In genomic region chr7:80554180-80555021, GRCm38 (mm10) we compare ENCODE assay signal across 8 mouse cellular contexts. TPM values are rescaled to one million over a fixed set of nuclear protein-coding genes. Genes with fewer than 3 reads are reported as not detected.
DNase-seq lines count a peak whose midpoint lies in the region; ATAC-seq and TF ChIP-seq lines count a peak whose summit lies in the region.

No protein-coding gene starts in this region.

- WGBS in liver, embryonic 12.5 days (ENCODE audit: insufficient replicate concordance), result 70% methylated on average over 22 of the region's 22 CpGs
- 50% methylated on average over 22 of the region's 22 CpGs for WGBS in embryonic facial prominence, embryonic 12.5 days
- 53% methylated on average over 22 of the region's 22 CpGs for WGBS in intestine, embryonic 16.5 days
- 36% methylated on average over 22 of the region's 22 CpGs for WGBS in lung, postnatal 0 days
- 47% methylated on average over 22 of the region's 22 CpGs for WGBS in stomach, postnatal 0 days

- H3K9me3 ChIP-seq in liver, embryonic 12.5 days (replicated peaks), result no peaks in the 10 kb centered on the region
- no peaks in the 10 kb centered on the region for H3K9me3 ChIP-seq in embryonic facial prominence, embryonic 12.5 days
- H3K9me3 ChIP-seq in intestine, embryonic 16.5 days (ENCODE audit: control insufficient read depth, low read length), result no peaks in the 10 kb centered on the region
- no peaks in the 10 kb centered on the region for H3K9me3 ChIP-seq in lung, postnatal 0 days (ENCODE audit: low read length)
- no peaks in the 10 kb centered on the region for H3K9me3 ChIP-seq in stomach, postnatal 0 days (ENCODE audit: control insufficient read depth, low read length)

- 0 out of 2 replicates have a peak, but pooled peaks have one; percentile 27 for ATAC-seq in liver, embryonic 12.5 days
- ATAC-seq in embryonic facial prominence, embryonic 12.5 days (ENCODE audit: insufficient number of reproducible peaks, insufficient read depth, low FRiP score, low TSS enrichment), result peak; percentile 77; the same call in 1 of the 2 replicates
- ATAC-seq in intestine, embryonic 16.5 days, result peak; percentile 74
- peak; percentile 81 for ATAC-seq in lung, postnatal 0 days
- ATAC-seq in stomach, postnatal 0 days (ENCODE audit: low FRiP score, low TSS enrichment), result peak; percentile 64; the same call in 1 of the 2 replicates
- ATAC-seq in cerebellum, adult (ENCODE audit: insufficient number of reproducible peaks, low FRiP score, low TSS enrichment), result no peak

- no peak for TF ChIP-seq CTCF in lung, postnatal 0 days (IDR thresholded peaks at IDR 0.05)
- no peak for TF ChIP-seq CTCF in stomach, postnatal 0 days (IDR thresholded peaks at IDR 0.05; ENCODE audit: low read depth)

- no peak overlapping the region for H3K9ac ChIP-seq in liver, embryonic 12.5 days
- H3K9ac ChIP-seq in embryonic facial prominence, embryonic 12.5 days, result no peak overlapping the region
- no peak overlapping the region for H3K9ac ChIP-seq in intestine, embryonic 16.5 days (ENCODE audit: low read depth, low read length)
- no peak overlapping the region for H3K9ac ChIP-seq in lung, postnatal 0 days (replicated peaks; ENCODE audit: low read depth)
- no peak overlapping the region for H3K9ac ChIP-seq in stomach, postnatal 0 days (ENCODE audit: low read length)

- H3K4me2 ChIP-seq in liver, embryonic 12.5 days, result no peak overlapping the region
- no peak overlapping the region for H3K4me2 ChIP-seq in embryonic facial prominence, embryonic 12.5 days (replicated peaks)
- no peak overlapping the region for H3K4me2 ChIP-seq in intestine, embryonic 16.5 days (ENCODE audit: low read depth, low read length)
- H3K4me2 ChIP-seq in lung, postnatal 0 days (replicated peaks; ENCODE audit: low read depth, low read length), result peak overlapping the region; percentile 11; the same call in 1 of the 2 replicates
- H3K4me2 ChIP-seq in stomach, postnatal 0 days (replicated peaks; ENCODE audit: low read depth), result no peak overlapping the region; the same call in 1 of the 2 replicates

- no peak for DNase-seq in liver
- DNase-seq in lung, postnatal 0 days (ENCODE audit: low spot score), result peak; percentile 66
- no peak for DNase-seq in stomach, postnatal 0 days (ENCODE audit: low spot score)
- no peak for DNase-seq in ovary, postnatal 36 days (ENCODE audit: low spot score)

- no peak for TF ChIP-seq EP300 in lung, postnatal 0 days (IDR thresholded peaks at IDR 0.05)
- TF ChIP-seq EP300 in stomach, postnatal 0 days (optimal IDR thresholded peaks at IDR 0.05), result no peak

- 0 out of 2 replicates have a peak overlapping the region, but pooled peaks have one; percentile 25 for H3K27ac ChIP-seq in liver, embryonic 12.5 days
- H3K27ac ChIP-seq in embryonic facial prominence, embryonic 12.5 days, result peak overlapping the region; percentile 87
- peak overlapping the region; percentile 86 for H3K27ac ChIP-seq in intestine, embryonic 16.5 days (ENCODE audit: low read length)
- H3K27ac ChIP-seq in lung, postnatal 0 days (ENCODE audit: low read length), result peak overlapping the region; percentile 82
- peak overlapping the region; percentile 75 for H3K27ac ChIP-seq in stomach, postnatal 0 days (replicated peaks)

- no peak overlapping the region for H3K4me3 ChIP-seq in liver, embryonic 12.5 days
- no peak overlapping the region for H3K4me3 ChIP-seq in embryonic facial prominence, embryonic 12.5 days
- no peak overlapping the region for H3K4me3 ChIP-seq in intestine, embryonic 16.5 days (ENCODE audit: low read length)
- no peak overlapping the region for H3K4me3 ChIP-seq in lung, postnatal 0 days (ENCODE audit: low read depth, low read length)
- H3K4me3 ChIP-seq in stomach, postnatal 0 days (ENCODE audit: low read depth, low read length), result no peak overlapping the region

- 0 out of 2 replicates have a peak, but pooled peaks cover 7% of the 10 kb centered on the region for H3K27me3 ChIP-seq in liver, embryonic 12.5 days (replicated peaks)
- no peaks in the 10 kb centered on the region for H3K27me3 ChIP-seq in embryonic facial prominence, embryonic 12.5 days
- no peaks in the 10 kb centered on the region for H3K27me3 ChIP-seq in intestine, embryonic 16.5 days (replicated peaks; ENCODE audit: control insufficient read depth, insufficient read depth, low read length)
- H3K27me3 ChIP-seq in lung, postnatal 0 days (replicated peaks; ENCODE audit: insufficient read depth, low read length), result no peaks in the 10 kb centered on the region
- H3K27me3 ChIP-seq in stomach, postnatal 0 days (ENCODE audit: control insufficient read depth, insufficient read depth, low read length), result no peaks in the 10 kb centered on the region

- H3K36me3 ChIP-seq in liver, embryonic 12.5 days, result no peaks in the 10 kb centered on the region
- H3K36me3 ChIP-seq in embryonic facial prominence, embryonic 12.5 days, result no peaks in the 10 kb centered on the region
- H3K36me3 ChIP-seq in intestine, embryonic 16.5 days (ENCODE audit: control insufficient read depth, insufficient read depth, low read length), result no peaks in the 10 kb centered on the region
- H3K36me3 ChIP-seq in lung, postnatal 0 days (ENCODE audit: insufficient read depth, low read length), result no peaks in the 10 kb centered on the region
- H3K36me3 ChIP-seq in stomach, postnatal 0 days (ENCODE audit: control insufficient read depth, insufficient read depth, low read length), result no peaks in the 10 kb centered on the region

- peaks cover 17% of the 10 kb centered on the region; the same call in 1 of the 2 replicates for H3K4me1 ChIP-seq in liver, embryonic 12.5 days
- H3K4me1 ChIP-seq in embryonic facial prominence, embryonic 12.5 days, result no peaks in the 10 kb centered on the region; the same call in 1 of the 2 replicates
- H3K4me1 ChIP-seq in intestine, embryonic 16.5 days (ENCODE audit: control insufficient read depth, insufficient read depth, low read length), result peaks cover 8% of the 10 kb centered on the region; the same call in 1 of the 2 replicates
- H3K4me1 ChIP-seq in lung, postnatal 0 days (ENCODE audit: insufficient read depth, low read depth, low read length), result no peaks in the 10 kb centered on the region; the same call in 1 of the 2 replicates
- H3K4me1 ChIP-seq in stomach, postnatal 0 days (replicated peaks; ENCODE audit: control insufficient read depth, insufficient read depth), result no peaks in the 10 kb centered on the region

RNA-seq across cellular contexts. Expression of gene Blm, which starts 19.5 kb away (rescaled TPM):
- 47.2 and 47.8 TPM in 2 replicates for polyA plus RNA-seq in liver, embryonic 12.5 days (2016; fragmentation: Nextera tagmentation; extraction: Ambion mirVana)
- polyA plus RNA-seq in embryonic facial prominence, embryonic 12.5 days (2016; fragmentation: Nextera tagmentation; extraction: Ambion mirVana), result 36.2 and 37.6 TPM in 2 replicates
- polyA plus RNA-seq in intestine, embryonic 16.5 days (2015; fragmentation: Nextera tagmentation; extraction: Ambion mirVana), result 11.7 and 12.8 TPM in 2 replicates
- polyA plus RNA-seq in lung, postnatal 0 days (2015; fragmentation: Nextera tagmentation; extraction: Ambion mirVana), result 2.4 and 2.5 TPM in 2 replicates
- 3.2 TPM in 2 replicates for polyA plus RNA-seq in stomach, postnatal 0 days (2015; fragmentation: Nextera tagmentation; extraction: Ambion mirVana)

Comparison
In these comparisons a context has a peak if more than half of its experiments do, and no peak if none do; other contexts are left out.
1. H3K27ac ChIP-seq: peak in every context shown above with its lines; median percentile 87 in embryonic facial prominence, embryonic 12.5 days; 86 in intestine, embryonic 16.5 days; 82 in lung, postnatal 0 days; 75 in stomach, postnatal 0 days; 25 in liver, embryonic 12.5 days.